Mouse (Mus musculus): ENCODE measurements at regions not wholly inside any gene's neighbourhood (a gene's known extent, or its start where the extent isn't known, plus 50 kb on each side); places are given as distances from the start of the nearest gene placed in this dataset.

DNA sequence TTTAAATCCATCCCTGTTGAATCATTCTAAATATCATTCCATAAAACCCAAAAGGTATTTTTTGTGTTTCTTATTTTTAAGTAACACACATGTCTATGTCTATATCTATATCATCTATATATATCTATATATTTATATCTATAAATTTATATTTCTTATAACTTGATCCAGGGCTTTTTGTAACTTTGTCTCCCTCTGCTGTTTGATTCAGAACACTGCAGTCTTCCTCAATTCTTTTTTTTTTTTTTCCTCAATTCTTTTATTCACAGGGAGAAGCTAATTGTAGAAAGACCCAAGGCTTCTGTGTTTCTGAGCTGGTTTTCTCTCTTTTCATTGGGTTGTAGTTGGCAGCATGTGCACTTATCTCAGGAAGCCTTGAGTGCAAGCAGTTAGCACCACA, 124.1 kb upstream of the Igfbp3 start:
- TF ChIP-seq CTCF (IDR thresholded peaks at IDR 0.05; ENCODE audit: borderline replicate concordance, insufficient read depth, low read depth, low read length) (no peak), POLR2A (IDR thresholded peaks at IDR 0.05; ENCODE audit: borderline replicate concordance, insufficient read depth, low read length) (no peak)

Data from cerebellum, adult 2 months (tissue).